Mouse (Mus musculus): Measurements from ENCODE around the gene Agpat2.

Gene Agpat2

DNA sequence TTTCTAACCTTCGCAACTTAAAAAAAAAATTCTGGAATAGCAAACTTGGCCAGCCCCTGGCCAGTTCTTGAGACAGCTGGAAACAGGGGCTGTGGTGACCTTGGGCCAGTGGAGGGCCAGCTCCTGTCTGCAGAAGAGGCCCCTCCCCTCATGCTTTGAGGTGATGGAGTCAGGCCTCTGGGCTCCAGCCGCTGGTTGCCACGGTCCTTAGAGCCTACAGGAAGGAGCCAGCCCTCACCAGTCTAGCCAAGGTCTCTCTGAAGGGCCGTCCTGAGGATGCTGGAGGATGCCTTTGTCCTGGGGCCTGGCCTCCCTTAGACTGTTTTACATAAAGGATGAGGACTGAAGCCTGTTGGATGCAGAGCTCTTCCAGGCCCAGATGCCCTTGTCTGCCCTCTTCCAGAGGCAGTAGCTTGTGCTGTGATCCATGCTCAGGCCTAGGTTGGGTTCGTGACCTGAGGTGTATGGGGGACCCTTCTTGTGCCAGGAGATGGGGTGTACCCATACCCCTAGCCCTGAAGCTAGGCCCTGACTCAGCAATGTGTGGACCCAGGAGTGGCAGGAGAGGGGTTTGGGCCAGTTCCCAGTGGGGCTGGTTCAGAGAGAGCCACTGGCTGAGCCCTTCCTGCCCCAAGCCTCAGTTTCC lies 24.7 kb upstream of the Agpat2 start:
- in situ Hi-C loops (cut with MboI; ENCODE audit: low pct_unique_long_range_greater_than_20kb in 1 of 2, low sequenced_read_pairs in 2 of 2, unreplicated experiment in 1 of 2): no loop called here

DNA sequence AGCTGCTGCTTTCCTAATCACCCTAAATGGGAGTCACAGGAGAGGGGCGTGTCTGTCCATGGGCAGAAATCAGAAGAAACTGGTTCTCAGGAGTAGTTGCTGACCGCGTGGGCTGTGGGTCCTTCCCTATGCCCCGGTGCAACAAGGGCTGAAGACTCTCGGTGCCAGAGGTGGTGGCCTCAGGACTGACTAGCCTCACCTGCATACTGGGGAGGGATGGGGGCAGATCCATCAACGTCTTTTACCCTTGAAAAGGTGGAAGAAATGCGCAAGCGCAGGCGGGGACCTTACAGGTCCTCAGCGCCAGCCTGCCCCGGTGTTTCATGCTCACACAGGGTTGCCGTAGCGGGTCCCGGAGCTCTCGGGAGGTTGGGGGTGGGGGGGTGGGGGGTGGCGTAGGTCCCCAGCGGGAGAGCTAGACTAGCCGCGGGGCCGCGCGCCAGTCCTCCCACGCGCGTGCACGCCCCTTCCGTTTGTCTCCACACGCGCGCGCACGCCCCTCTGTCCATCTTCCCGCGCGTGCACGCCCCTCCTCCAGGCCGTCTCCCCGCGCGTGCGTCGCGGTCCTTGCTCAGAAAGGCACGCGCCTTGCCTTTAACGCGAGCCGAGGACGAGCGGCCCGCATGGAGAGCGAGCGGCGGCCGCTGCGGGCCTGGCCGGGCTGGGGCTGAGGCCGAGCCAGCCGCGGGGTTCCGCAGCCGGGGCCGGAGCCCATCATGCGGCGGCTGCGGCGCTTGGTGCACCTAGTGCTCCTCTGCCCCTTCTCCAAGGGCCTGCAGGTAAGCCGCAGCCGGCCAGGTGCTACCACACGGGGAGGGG lies 23.9 kb upstream of the Agpat2 start, which contains the start of gene Fam69b:
Fam69b (plus strand) TSS at position 537 of the 819 bp plus-strand sequence.
- in situ Hi-C loops (cut with MboI; ENCODE audit: low pct_unique_long_range_greater_than_20kb in 1 of 2, low sequenced_read_pairs in 2 of 2, unreplicated experiment in 1 of 2): no loop called here

GRCm38 (mm10) chr2:26626081-26626480 lies 21.9 kb upstream of the Agpat2 start:
- in situ Hi-C loops (cut with MboI; ENCODE audit: low pct_unique_long_range_greater_than_20kb in 1 of 2, low sequenced_read_pairs in 2 of 2, unreplicated experiment in 1 of 2): no loop called here

DNA sequence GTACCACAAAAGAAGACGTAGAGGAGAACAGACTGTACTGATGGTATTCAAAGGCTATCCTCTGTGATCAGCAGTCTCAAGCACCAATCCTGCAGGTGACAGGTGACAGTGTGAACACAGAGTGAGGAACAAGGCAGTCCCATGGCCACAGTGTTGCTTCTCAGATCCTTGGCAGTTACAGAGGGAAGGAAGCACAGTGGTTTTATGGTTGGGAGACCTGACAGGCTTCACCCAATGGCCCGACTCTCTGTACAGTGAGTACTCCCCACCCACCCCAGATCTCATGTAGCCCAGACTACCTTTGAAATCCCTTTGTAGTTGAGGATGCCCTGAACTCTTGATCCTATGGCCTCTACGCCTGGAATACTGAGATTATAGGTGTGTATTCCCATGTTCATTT lies 21.2 kb upstream of the Agpat2 start:
- in situ Hi-C loops (cut with MboI; ENCODE audit: low pct_unique_long_range_greater_than_20kb in 1 of 2, low sequenced_read_pairs in 2 of 2, unreplicated experiment in 1 of 2): no loop called here

DNA sequence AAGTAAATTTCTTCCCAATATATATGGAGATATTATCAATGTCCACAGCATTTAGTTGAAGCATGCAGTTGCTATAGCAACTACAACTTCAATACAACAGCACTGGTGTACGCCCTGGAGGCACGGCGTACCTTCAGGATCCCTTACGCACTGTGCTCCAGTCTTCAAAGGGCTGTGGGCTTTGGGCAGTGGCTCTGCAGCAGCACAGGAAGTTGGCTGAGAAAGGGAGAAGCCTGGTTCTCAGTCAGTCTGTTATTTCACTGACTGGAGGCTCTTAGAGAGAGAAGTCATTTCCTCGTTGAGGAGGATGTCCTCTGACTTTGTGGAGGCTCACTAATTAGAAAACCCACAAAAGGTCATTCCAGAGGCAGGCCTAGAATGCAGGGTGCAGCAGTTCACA lies 18.8 kb upstream of the Agpat2 start:
- in situ Hi-C loops (cut with MboI; ENCODE audit: low pct_unique_long_range_greater_than_20kb in 1 of 2, low sequenced_read_pairs in 2 of 2, unreplicated experiment in 1 of 2): no loop called here

- in situ Hi-C loops (cut with MboI; ENCODE audit: low pct_unique_long_range_greater_than_20kb in 1 of 2, low sequenced_read_pairs in 2 of 2, unreplicated experiment in 1 of 2): no loop called here
Observed at GRCm38 (mm10) chr2:26621246-26621645, 17.0 kb upstream of the Agpat2 start.

- in situ Hi-C loops (cut with MboI; ENCODE audit: low pct_unique_long_range_greater_than_20kb in 1 of 2, low sequenced_read_pairs in 2 of 2, unreplicated experiment in 1 of 2): no loop called here
Observed at GRCm38 (mm10) chr2:26617928-26618327, 13.7 kb upstream of the Agpat2 start.

GRCm38 (mm10) chr2:26617331-26617730 lies 13.1 kb upstream of the Agpat2 start:
- in situ Hi-C loops (cut with MboI; ENCODE audit: low pct_unique_long_range_greater_than_20kb in 1 of 2, low sequenced_read_pairs in 2 of 2, unreplicated experiment in 1 of 2): no loop called here

DNA sequence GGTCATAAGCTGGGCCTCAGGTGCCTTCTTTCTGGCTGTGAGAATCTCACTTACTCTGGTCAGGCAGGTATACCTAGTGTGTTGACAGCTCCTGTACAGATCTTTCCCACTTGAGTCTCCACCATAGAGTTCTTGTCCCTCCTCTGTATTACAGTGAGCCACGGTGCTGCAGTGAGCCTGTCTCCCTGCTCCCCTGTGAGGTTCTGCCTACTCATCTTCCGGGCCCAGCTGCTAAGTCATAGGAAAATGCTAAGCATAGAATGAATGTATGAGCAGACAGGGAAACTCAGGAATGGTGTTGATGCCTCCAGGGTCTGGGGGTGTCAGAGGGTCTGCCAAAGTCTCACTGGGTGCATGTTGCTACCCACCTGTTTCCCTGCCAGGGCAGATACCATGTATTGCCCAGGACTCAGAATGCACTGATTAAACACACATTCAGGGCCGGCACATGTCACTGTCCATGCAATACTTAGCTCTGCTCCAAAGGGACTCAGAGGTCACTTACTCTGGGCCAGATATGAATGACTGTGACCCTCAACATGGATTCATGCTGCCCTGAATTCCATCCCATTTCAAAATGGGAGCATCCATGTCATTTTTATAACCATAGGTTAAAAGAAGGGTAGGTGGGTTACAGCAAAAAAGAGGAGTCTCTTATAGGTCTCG lies 11.4 kb upstream of the Agpat2 start:
- in situ Hi-C loops (cut with MboI; ENCODE audit: low pct_unique_long_range_greater_than_20kb in 1 of 2, low sequenced_read_pairs in 2 of 2, unreplicated experiment in 1 of 2): no loop called here

DNA sequence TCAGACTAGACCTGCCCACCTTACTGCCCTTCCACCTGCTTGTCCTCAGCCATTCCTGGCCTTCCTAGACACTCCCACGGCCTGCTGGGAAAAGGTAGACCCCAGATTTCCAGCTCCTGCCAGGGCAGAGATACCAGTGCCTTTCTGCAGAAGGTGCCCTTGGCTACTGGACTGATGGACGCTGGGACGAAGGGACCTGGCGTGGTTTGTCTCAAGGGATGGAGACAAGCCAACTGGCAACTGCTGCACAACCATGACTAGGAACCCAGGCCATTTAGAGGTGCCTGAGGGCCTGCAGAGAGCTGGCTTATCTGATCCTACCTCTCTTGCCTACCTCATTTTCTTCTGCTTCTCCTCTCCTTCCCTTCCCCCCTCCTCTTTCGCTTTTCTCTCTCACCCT lies 10.7 kb upstream of the Agpat2 start:
- in situ Hi-C loops (cut with MboI; ENCODE audit: low pct_unique_long_range_greater_than_20kb in 1 of 2, low sequenced_read_pairs in 2 of 2, unreplicated experiment in 1 of 2): no loop called here

DNA sequence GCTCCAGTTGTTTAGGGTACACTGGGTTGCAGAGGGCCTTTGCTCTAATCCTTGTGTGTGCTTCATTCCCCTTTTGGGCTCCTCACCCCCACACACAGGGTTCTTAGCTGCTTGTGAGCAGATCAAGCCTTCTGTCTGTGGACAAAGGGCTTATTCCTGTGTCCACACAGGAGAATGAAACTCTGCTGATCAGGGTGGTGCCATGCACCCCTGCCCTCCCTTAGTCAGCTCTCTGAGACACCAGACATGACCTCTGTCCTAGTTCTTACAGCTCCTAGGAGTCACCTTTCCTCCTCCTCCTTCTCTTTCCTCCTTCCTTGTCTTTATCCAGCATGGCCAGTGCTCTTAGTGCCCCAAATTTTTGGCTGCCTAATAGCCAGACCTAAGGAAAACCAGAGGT lies 7.7 kb upstream of the Agpat2 start:
- in situ Hi-C loops (cut with MboI; ENCODE audit: low pct_unique_long_range_greater_than_20kb in 1 of 2, low sequenced_read_pairs in 2 of 2, unreplicated experiment in 1 of 2): no loop called here

GRCm38 (mm10) chr2:26611054-26611453 lies 6.8 kb upstream of the Agpat2 start:
- in situ Hi-C loops (cut with MboI; ENCODE audit: low pct_unique_long_range_greater_than_20kb in 1 of 2, low sequenced_read_pairs in 2 of 2, unreplicated experiment in 1 of 2): no loop called here

GRCm38 (mm10) chr2:26610526-26610925 lies 6.3 kb upstream of the Agpat2 start:
- in situ Hi-C loops (cut with MboI; ENCODE audit: low pct_unique_long_range_greater_than_20kb in 1 of 2, low sequenced_read_pairs in 2 of 2, unreplicated experiment in 1 of 2): no loop called here

DNA sequence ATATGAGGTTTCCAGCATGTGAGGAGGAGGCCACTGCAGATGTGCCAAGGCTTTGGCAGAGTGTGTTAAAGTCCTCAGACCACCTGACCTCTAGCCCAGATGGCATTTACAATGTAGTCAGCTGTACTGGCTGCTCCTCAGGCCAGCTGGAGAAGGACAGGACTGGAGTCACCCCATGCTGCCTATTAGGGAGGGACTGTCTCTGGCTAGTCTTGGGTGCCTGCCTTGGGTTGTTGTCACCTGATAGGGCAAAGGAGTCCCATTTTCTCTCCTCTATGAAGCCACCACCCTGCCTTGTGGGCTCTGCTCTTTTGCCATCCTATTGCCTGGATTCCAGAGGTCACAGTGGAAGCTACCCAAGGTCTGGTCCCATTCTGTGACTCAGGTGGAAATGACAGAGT lies 5.0 kb upstream of the Agpat2 start:
- in situ Hi-C loops (cut with MboI; ENCODE audit: low pct_unique_long_range_greater_than_20kb in 1 of 2, low sequenced_read_pairs in 2 of 2, unreplicated experiment in 1 of 2): no loop called here

DNA sequence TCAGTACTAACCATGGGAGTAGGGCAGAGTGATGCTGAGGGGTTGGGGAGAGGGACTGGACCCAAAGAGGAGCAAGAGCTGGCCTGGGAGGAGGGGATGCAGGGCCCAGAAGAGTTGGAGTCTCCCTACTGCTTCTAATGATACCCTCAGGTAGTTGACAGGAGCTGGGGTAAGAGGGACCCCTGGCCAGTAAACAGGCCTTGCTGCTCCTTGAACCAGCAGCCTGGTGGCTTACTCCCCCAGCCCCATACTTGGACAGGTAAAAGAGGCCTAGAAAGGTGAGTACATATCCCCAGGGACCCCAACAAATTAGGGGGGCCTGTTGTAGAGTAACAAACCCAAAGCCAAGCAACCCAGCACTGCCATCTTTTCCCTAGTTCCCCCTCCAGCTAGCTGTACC lies 4.6 kb upstream of the Agpat2 start:
- in situ Hi-C loops (cut with MboI; ENCODE audit: low pct_unique_long_range_greater_than_20kb in 1 of 2, low sequenced_read_pairs in 2 of 2, unreplicated experiment in 1 of 2): no loop called here

- in situ Hi-C loops (cut with MboI; ENCODE audit: low pct_unique_long_range_greater_than_20kb in 1 of 2, low sequenced_read_pairs in 2 of 2, unreplicated experiment in 1 of 2): no loop called here
Observed at GRCm38 (mm10) chr2:26607056-26607910, 3.1 kb upstream of the Agpat2 start.

GRCm38 (mm10) chr2:26606579-26606978 lies 2.4 kb upstream of the Agpat2 start:
- in situ Hi-C loops (cut with MboI; ENCODE audit: low pct_unique_long_range_greater_than_20kb in 1 of 2, low sequenced_read_pairs in 2 of 2, unreplicated experiment in 1 of 2): no loop called here

DNA sequence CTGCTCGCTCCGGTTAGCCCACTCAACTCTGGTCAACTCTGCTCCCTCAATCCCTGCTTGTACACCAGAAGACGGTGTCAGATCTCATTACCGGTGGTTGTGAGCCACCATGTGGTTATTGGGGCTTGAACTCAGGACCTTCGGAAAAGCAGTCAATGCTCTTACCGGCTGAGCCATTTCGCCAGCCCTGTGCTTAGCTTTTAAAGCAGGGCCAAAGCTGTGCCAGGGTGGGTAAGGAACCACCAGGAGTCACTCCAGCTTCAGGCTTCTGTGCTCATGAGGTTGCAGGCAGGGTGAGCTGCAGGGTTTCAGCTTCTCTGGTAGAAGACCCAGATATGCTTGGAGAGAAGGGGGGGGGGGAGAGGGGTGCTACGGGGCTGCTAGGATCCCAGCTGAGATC lies 1.1 kb upstream of the Agpat2 start:
- in situ Hi-C loops (cut with MboI; ENCODE audit: low pct_unique_long_range_greater_than_20kb in 1 of 2, low sequenced_read_pairs in 2 of 2, unreplicated experiment in 1 of 2): no loop called here

GRCm38 (mm10) chr2:26603159-26603558 lies 1.1 kb downstream of the Agpat2 start:
- in situ Hi-C loops (cut with MboI; ENCODE audit: low pct_unique_long_range_greater_than_20kb in 1 of 2, low sequenced_read_pairs in 2 of 2, unreplicated experiment in 1 of 2): no loop called here
